Mouse (Mus musculus): ENCODE measurements around the gene Tram2. TPM values are rescaled to one million over a fixed set of nuclear protein-coding genes. Genes with fewer than 3 reads are reported as not detected.
A peak's percentile ranks its signal among the peaks of the same experiment; 100 is the strongest.

Gene Tram2
- polyA plus RNA-seq, 1 experiment from 2014 or later = 6.0 TPM

- Histone ChIP-seq H3K9me3 (replicated peaks) (no peaks in the 10 kb centered on the region), H3K4me1 (no peaks in the 10 kb centered on the region), H3K9ac (no peak overlapping the region), H3K4me3 (no peak overlapping the region), H3K27me3 (no peaks in the 10 kb centered on the region), H3K27ac (no peak overlapping the region), H3K36me3 (no peaks in the 10 kb centered on the region), H3K4me2 (replicated peaks) (no peak overlapping the region)
- WGBS = 92% methylated on average over 6 of the region's 6 CpGs
- no peak for ATAC-seq (ENCODE audit: low FRiP score)
Measured at GRCm38 (mm10) chr1:20981764-20982163, 97.3 kb downstream of the Tram2 start.

DNA sequence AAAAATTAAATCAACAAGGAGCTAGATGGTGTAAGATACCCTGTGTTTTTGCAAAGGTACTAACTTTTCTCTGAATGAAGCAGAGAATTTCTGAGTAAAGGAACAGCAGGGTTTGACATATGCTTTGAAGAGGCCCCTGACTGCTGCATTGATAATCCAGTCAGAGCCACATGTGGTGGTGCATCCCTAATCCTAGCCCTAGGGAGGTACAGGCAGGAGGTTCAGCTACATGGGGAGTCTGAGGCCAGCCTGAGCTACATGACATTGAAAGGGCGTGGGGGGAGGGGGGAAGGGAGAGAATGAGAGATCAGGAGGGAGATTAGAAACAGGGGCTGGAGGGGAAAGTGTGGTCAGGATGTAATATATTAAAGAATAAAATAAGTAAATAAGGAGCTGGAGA is 98.5 kb downstream of the Tram2 start:
- Histone ChIP-seq H3K4me2 (replicated peaks) (no peak overlapping the region), H3K36me3 (no peaks in the 10 kb centered on the region), H3K4me3 (no peak overlapping the region), H3K27me3 (no peaks in the 10 kb centered on the region), H3K9ac (no peak overlapping the region), H3K27ac (no peak overlapping the region), H3K9me3 (replicated peaks) (no peaks in the 10 kb centered on the region), H3K4me1 (no peaks in the 10 kb centered on the region)
- WGBS = 54% methylated on average over 1 of the region's 1 CpGs
- ATAC-seq (ENCODE audit: low FRiP score) = no peak

DNA sequence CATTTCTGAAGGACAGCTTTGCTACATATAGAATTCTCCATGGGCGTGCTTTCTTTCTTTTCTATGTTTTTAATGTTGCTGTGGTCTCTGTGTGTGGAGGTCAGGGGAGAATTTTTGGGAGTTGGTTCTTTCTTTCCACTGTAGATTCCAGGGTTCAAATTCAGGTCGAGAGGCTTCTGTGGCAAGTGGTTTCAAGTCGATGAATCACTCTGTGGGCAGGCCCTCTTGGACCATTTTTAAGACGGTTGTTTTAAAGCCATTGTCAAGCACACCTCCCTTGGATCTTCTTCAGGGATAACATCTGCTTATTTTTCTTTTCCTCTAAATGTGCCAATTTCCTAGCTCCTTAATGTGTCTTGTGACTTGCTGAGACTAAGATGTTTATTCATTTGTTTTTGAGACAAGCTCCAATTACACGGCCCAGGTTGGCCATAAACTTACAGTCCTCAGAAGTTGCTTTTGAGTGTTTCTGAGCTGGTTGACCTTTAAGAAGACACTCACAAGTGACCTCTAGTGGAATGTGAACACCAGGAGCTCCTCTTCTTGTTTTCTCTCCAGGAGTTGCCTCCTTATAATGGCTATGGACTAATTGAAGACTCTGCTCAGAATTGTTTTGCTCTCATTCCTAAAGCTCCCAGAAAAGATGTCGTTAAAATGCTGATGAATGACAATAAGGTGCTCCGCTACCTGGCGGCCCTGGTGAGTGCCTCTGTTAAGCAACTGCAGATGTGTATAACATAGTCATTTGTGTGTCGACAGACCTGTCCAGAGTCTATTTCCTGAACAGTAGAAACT is 104.5 kb downstream of the Tram2 start:
- no peak overlapping the region for H3K4me3 ChIP-seq
- 80% methylated on average over 9 of the region's 9 CpGs for WGBS

DNA sequence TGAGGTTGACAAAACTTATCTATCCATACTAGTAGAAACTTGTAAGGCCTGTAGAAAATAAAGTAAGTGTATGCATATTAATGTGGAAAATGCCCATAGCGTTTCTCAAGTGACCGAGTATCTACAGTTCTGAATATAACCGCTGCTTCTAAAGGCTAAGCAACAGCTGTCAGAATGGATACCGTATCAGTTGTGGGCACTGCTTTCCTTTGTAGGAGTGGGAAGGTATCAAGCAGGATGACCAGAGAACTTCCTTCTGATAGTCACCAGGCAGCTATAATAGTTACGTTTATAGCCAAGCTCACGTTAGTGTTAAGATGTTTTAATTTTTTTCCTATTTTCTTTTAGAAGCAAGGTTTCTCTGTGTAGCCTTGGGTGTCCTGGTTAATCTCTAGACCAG is 105.6 kb downstream of the Tram2 start:
- H3K36me3 ChIP-seq = no peaks in the 10 kb centered on the region
- H3K4me3 ChIP-seq = no peak overlapping the region
- WGBS = 97% methylated on average over 6 of the region's 6 CpGs
- no peak for ATAC-seq (ENCODE audit: low FRiP score)
- H3K9ac ChIP-seq = no peak overlapping the region
- H3K9me3 ChIP-seq (replicated peaks) = no peaks in the 10 kb centered on the region
- no peak overlapping the region for H3K4me2 ChIP-seq (replicated peaks)
- no peak overlapping the region for H3K27ac ChIP-seq
- no peaks in the 10 kb centered on the region for H3K4me1 ChIP-seq
- H3K27me3 ChIP-seq = no peaks in the 10 kb centered on the region

More for the DNA sequence above, 104.5 kb downstream of the Tram2 start:
- Histone ChIP-seq H3K9ac (no peak overlapping the region), H3K4me1 (no peaks in the 10 kb centered on the region), H3K36me3 (no peaks in the 10 kb centered on the region), H3K9me3 (replicated peaks) (no peaks in the 10 kb centered on the region), H3K27me3 (no peaks in the 10 kb centered on the region), H3K27ac (no peak overlapping the region), H3K4me2 (replicated peaks) (no peak overlapping the region)
- ATAC-seq (ENCODE audit: low FRiP score) = no peak

GRCm38 (mm10) chr1:20969642-20970041 is 109.4 kb downstream of the Tram2 start:
- Histone ChIP-seq H3K9me3 (replicated peaks) (no peaks in the 10 kb centered on the region), H3K4me3 (no peak overlapping the region), H3K36me3 (no peaks in the 10 kb centered on the region), H3K9ac (no peak overlapping the region), H3K4me2 (replicated peaks) (no peak overlapping the region), H3K27ac (no peak overlapping the region), H3K27me3 (no peaks in the 10 kb centered on the region), H3K4me1 (no peaks in the 10 kb centered on the region)
- no peak for ATAC-seq (ENCODE audit: low FRiP score)
- WGBS = 90% methylated on average over 2 of the region's 2 CpGs

- Histone ChIP-seq H3K9me3 (replicated peaks) (no peaks in the 10 kb centered on the region), H3K27me3 (no peaks in the 10 kb centered on the region), H3K4me1 (peaks cover 7% of the 10 kb centered on the region), H3K4me3 (no peak overlapping the region), H3K4me2 (replicated peaks) (no peak overlapping the region), H3K36me3 (no peaks in the 10 kb centered on the region), H3K9ac (no peak overlapping the region), H3K27ac (no peak overlapping the region)
- 91% methylated on average over 3 of the region's 3 CpGs for WGBS
- no peak for ATAC-seq (ENCODE audit: low FRiP score)
Measured at GRCm38 (mm10) chr1:20954876-20955275, 124.2 kb downstream of the Tram2 start.

DNA sequence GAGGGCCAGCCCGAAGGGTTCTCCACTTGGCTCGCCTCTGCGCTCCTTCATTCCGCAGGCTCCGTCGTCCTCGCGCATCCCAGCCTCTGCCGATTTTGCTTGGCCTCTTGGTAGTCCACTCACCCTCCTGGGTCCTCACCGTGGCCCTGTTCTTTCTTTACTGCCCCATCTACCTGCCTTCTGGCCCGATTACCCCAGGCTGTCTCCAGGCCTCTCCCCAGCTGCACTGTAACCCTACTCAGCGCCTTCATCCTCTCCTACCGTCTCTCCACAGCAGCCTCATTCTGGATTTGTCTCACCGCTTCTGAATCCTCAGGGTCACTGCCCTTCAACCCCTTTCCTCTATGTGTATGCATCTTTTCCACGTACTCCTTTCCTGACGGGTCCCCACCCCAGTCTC is 127.2 kb downstream of the Tram2 start:
- peak; percentile 80; the same call in 1 of the 2 replicates for ATAC-seq (ENCODE audit: low FRiP score)
- peak overlapping the region; percentile 70 for H3K9ac ChIP-seq
- no peaks in the 10 kb centered on the region for H3K9me3 ChIP-seq (replicated peaks)
- peaks cover 7% of the 10 kb centered on the region for H3K4me1 ChIP-seq
- peak overlapping the region; percentile 87 for H3K27ac ChIP-seq
- H3K4me2 ChIP-seq (replicated peaks) = peak overlapping the region; percentile 68
- no peaks in the 10 kb centered on the region for H3K27me3 ChIP-seq
- H3K36me3 ChIP-seq = no peaks in the 10 kb centered on the region
- peak overlapping the region; percentile 49 for H3K4me3 ChIP-seq
- WGBS = under 1% methylated on average over 16 of the region's 16 CpGs

GRCm38 (mm10) chr1:20951300-20951763 is 127.7 kb downstream of the Tram2 start, which contains the start of gene Efhc1:
TSS of gene Efhc1 (plus strand) at chr1:20951626.
- peak within 1 kb of the TSS; percentile 70 for H3K9ac ChIP-seq
- H3K27me3 ChIP-seq = no peaks in the 10 kb centered on the region
- H3K4me2 ChIP-seq (replicated peaks) = peak within 1 kb of the TSS; percentile 68
- peaks cover 7% of the 10 kb centered on the region for H3K4me1 ChIP-seq
- H3K9me3 ChIP-seq (replicated peaks) = no peaks in the 10 kb centered on the region
- 1% methylated on average over 18 of the region's 23 CpGs for WGBS
- peak within 1 kb of the TSS; percentile 87 for H3K27ac ChIP-seq
- ATAC-seq (ENCODE audit: low FRiP score) = peak; percentile 99
- H3K36me3 ChIP-seq = no peaks in the 10 kb centered on the region
- peak within 1 kb of the TSS; percentile 49 for H3K4me3 ChIP-seq

Other genes starting within 250 kb of the Tram2 start
- gene Paqr8, start 188.6 kb downstream of the Tram2 start, polyA plus RNA-seq (2016; fragmentation: Nextera tagmentation; extraction: Ambion mirVana) = 15.6 and 16.4 TPM in 2 replicates
- gene Efhc1, start 127.6 kb downstream of the Tram2 start, polyA plus RNA-seq (2016; fragmentation: Nextera tagmentation; extraction: Ambion mirVana) = 4.4 and 4.5 TPM in 2 replicates
- 13.7 and 15.3 TPM in 2 replicates for gene Tmem14a, start 139.3 kb upstream of the Tram2 start, polyA plus RNA-seq (2016; fragmentation: Nextera tagmentation; extraction: Ambion mirVana)
- 0.35 and 0.53 TPM in 2 replicates for gene Gsta3, start 161.4 kb upstream of the Tram2 start, polyA plus RNA-seq (2016; fragmentation: Nextera tagmentation; extraction: Ambion mirVana)

Measured in hindbrain, embryonic 12.5 days (tissue).